Mouse (Mus musculus) large intestine, adult 2 months (tissue): ENCODE data around the gene Hist1h2bf. TPM values are rescaled to one million over a fixed set of nuclear protein-coding genes. Genes with fewer than 3 reads are reported as not detected.
"Not testable (repeated sequence)": the region's sequence is repeated elsewhere in the genome, so short reads cannot be mapped to it uniquely, and the experiment has no call there.

Experiments
- DNase-seq: peaks from one replicate; pipeline ENCODE4 v3.0.0-alpha.2; 2012; ENCODE audit warnings: low read depth, low spot score
- WGBS: fragments of 180-500 bp; shearing (Covaris S2); methylation state at CpG from one replicate; pipeline ENCODE4 v1.1.7; 2018; 5-methylcytosine and 5-hydroxymethylcytosine counted together
- polyA plus RNA-seq: library from polyadenylated mRNA; depleted of rRNA; stranded (reverse); fragments of >200 nt; gene quantifications from 2 replicates; pipeline ENCODE4 v1.2.3, GENCODE M21; 2012

Gene Hist1h2bf
- polyA plus RNA-seq, 1 experiment, result 9.1 TPM

- 47% methylated on average over 8 of the region's 8 CpGs for WGBS
- no peak for DNase-seq
Measured at GRCm38 (mm10) chr13:23551931-23552914, 21.8 kb downstream of the Hist1h2bf start.

- under 1% methylated on average over 47 of the region's 47 CpGs for WGBS
- not testable (repeated sequence) for DNase-seq
Measured at GRCm38 (mm10) chr13:23551146-23551834, 22.7 kb downstream of the Hist1h2bf start, which contains the start of gene Hist1h4f. Gene Hist1h4f, minus strand, starts transcription at chr13:23551648.

GRCm38 (mm10) chr13:23550761-23551145 lies 23.2 kb downstream of the Hist1h2bf start:
- DNase-seq, result no peak
- 3% methylated on average over 3 of the region's 3 CpGs for WGBS

- no peak for DNase-seq
- 79% methylated on average over 5 of the region's 5 CpGs for WGBS
Measured at GRCm38 (mm10) chr13:23546694-23547093, 27.3 kb downstream of the Hist1h2bf start.

GRCm38 (mm10) chr13:23544787-23545120 lies 29.2 kb downstream of the Hist1h2bf start:
- not testable (repeated sequence) for DNase-seq
- WGBS, result under 1% methylated on average over 13 of the region's 14 CpGs

GRCm38 (mm10) chr13:23543965-23544786 lies 29.8 kb downstream of the Hist1h2bf start, which contains the start of gene Hist1h3f:
Gene Hist1h3f, plus strand, starts transcription at chr13:23544052.
- DNase-seq, result no peak
- under 1% methylated on average over 33 of the region's 45 CpGs for WGBS

- DNase-seq, result not testable (repeated sequence)
- WGBS, result under 1% methylated on average over 39 of the region's 42 CpGs
Measured at GRCm38 (mm10) chr13:23542999-23543607, 30.9 kb downstream of the Hist1h2bf start, which contains the start of gene Hist1h2bh. Gene Hist1h2bh, minus strand, starts transcription at chr13:23543392.

- DNase-seq, result not testable (repeated sequence)
- 14% methylated on average over 3 of the region's 3 CpGs for WGBS
Measured at GRCm38 (mm10) chr13:23542225-23542980, 31.6 kb downstream of the Hist1h2bf start.

- whole genome bisulfite sequencing, result 88% methylated on average over 3 of the region's 3 CpGs
- DNase-seq, result no peak
Measured at GRCm38 (mm10) chr13:23541497-23541896, 32.5 kb downstream of the Hist1h2bf start.

- 58% methylated on average over 1 of the region's 1 CpGs for WGBS
- DNase-seq, result not testable (repeated sequence)
Measured at GRCm38 (mm10) chr13:23539821-23540220, 34.2 kb downstream of the Hist1h2bf start.

GRCm38 (mm10) chr13:23538249-23538648 lies 35.7 kb downstream of the Hist1h2bf start:
- 81% methylated on average over 5 of the region's 5 CpGs for WGBS

GRCm38 (mm10) chr13:23537006-23537710 lies 36.8 kb downstream of the Hist1h2bf start:
- WGBS, result 56% methylated on average over 3 of the region's 3 CpGs
- DNase-seq, result no peak

More at GRCm38 (mm10) chr13:23538249-23538648, 35.7 kb downstream of the Hist1h2bf start:
- no peak for DNase-seq

GRCm38 (mm10) chr13:23536076-23536822 lies 37.7 kb downstream of the Hist1h2bf start:
- DNase-seq, result no peak
- 15% methylated on average over 7 of the region's 7 CpGs for WGBS

GRCm38 (mm10) chr13:23535137-23536075 lies 38.6 kb downstream of the Hist1h2bf start, which contains the start of gene Hist1h3g:
Gene Hist1h3g, plus strand, starts transcription at chr13:23535422.
- DNase-seq, result not testable (repeated sequence)
- under 1% methylated on average over 47 of the region's 62 CpGs for WGBS

- DNase-seq, result no peak
- WGBS, result 1% methylated on average over 15 of the region's 15 CpGs
Measured at GRCm38 (mm10) chr13:23534368-23535131, 39.4 kb downstream of the Hist1h2bf start.
